9 mouse cellular contexts compared by ENCODE assay signal in the genomic region with DNA sequence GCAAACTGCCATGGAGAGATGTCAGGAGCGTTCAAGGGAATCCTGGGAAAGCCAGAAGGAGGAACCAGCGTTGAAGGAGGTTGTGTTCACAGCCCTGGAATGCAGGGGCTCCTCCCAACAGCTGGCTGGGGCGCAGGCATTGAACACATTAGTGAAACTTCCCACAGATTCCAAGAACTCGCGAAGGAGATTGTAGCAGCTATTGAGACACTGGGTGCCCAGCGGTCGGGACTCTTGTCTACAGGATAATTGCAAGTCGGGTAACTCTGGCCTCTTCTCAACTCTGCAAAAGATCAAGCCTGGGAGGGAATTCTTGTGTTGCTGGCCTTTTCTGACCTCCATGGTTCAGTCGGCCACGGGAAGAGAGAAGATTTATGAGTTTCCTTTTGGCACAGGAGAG.
DNase-seq lines count a peak whose midpoint lies in the region; ATAC-seq and TF ChIP-seq lines count a peak whose summit lies in the region.
"Had no signal": no experiment of that assay in that cellular context is flagged by ENCODE, and none has a peak within 500 bp of the region (broad histone marks: within the 10 kb centered on the region; RNA-seq: fewer than 3 reads in every experiment).

No protein-coding gene starts in this region.

- H3K4me3 ChIP-seq in intestine, embryonic 14.5 days (ENCODE audit: low read depth, low read length): no peak overlapping the region
- no peak overlapping the region for H3K4me3 ChIP-seq in intestine, postnatal 0 days (ENCODE audit: low read depth, low read length)
- H3K4me3 ChIP-seq in heart, embryonic 13.5 days: no peak overlapping the region
- H3K4me3 ChIP-seq in limb, embryonic 13.5 days: no peak overlapping the region
- H3K4me3 ChIP-seq in stomach, embryonic 16.5 days (replicated peaks; ENCODE audit: low read length): no peak overlapping the region
- no peak overlapping the region for H3K4me3 ChIP-seq in hindbrain, embryonic 16.5 days (ENCODE audit: low read length)
- H3K4me3 ChIP-seq: erythroblast, embryonic 14.5 days had no signal

- TF ChIP-seq CTCF in intestine, postnatal 0 days (IDR thresholded peaks at IDR 0.05; ENCODE audit: low read depth): no peak

- H3K9ac ChIP-seq in intestine, embryonic 14.5 days (ENCODE audit: low read length): no peak overlapping the region
- H3K9ac ChIP-seq in intestine, postnatal 0 days (ENCODE audit: low read depth, low read length): no peak overlapping the region
- no peak overlapping the region for H3K9ac ChIP-seq in heart, embryonic 13.5 days
- no peak overlapping the region for H3K9ac ChIP-seq in limb, embryonic 13.5 days
- H3K9ac ChIP-seq in stomach, embryonic 16.5 days (ENCODE audit: low read length): no peak overlapping the region
- H3K9ac ChIP-seq in hindbrain, embryonic 16.5 days (ENCODE audit: low read depth, low read length): no peak overlapping the region

- no peaks in the 10 kb centered on the region for H3K36me3 ChIP-seq in intestine, embryonic 14.5 days (ENCODE audit: control insufficient read depth, insufficient read depth, low read length)
- H3K36me3 ChIP-seq in intestine, postnatal 0 days (ENCODE audit: control insufficient read depth, insufficient read depth): no peaks in the 10 kb centered on the region
- no peaks in the 10 kb centered on the region for H3K36me3 ChIP-seq in heart, embryonic 13.5 days
- H3K36me3 ChIP-seq in limb, embryonic 13.5 days: no peaks in the 10 kb centered on the region
- no peaks in the 10 kb centered on the region for H3K36me3 ChIP-seq in stomach, embryonic 16.5 days (ENCODE audit: control insufficient read depth, insufficient read depth, low read length)
- H3K36me3 ChIP-seq in hindbrain, embryonic 16.5 days (ENCODE audit: control insufficient read depth, insufficient read depth, low read length): no peaks in the 10 kb centered on the region

- no peaks in the 10 kb centered on the region for H3K27me3 ChIP-seq in intestine, embryonic 14.5 days (replicated peaks; ENCODE audit: control insufficient read depth, insufficient read depth, low read length)
- H3K27me3 ChIP-seq in intestine, postnatal 0 days (replicated peaks; ENCODE audit: control insufficient read depth, insufficient read depth, low read length): no peaks in the 10 kb centered on the region
- no peaks in the 10 kb centered on the region for H3K27me3 ChIP-seq in heart, embryonic 13.5 days (replicated peaks)
- H3K27me3 ChIP-seq in limb, embryonic 13.5 days: no peaks in the 10 kb centered on the region
- no peaks in the 10 kb centered on the region for H3K27me3 ChIP-seq in stomach, embryonic 16.5 days (ENCODE audit: control insufficient read depth, insufficient read depth, low read length)
- H3K27me3 ChIP-seq in hindbrain, embryonic 16.5 days (replicated peaks; ENCODE audit: control insufficient read depth, insufficient read depth, low read length): no peaks in the 10 kb centered on the region

- no peaks in the 10 kb centered on the region for H3K9me3 ChIP-seq in intestine, embryonic 14.5 days (ENCODE audit: control insufficient read depth, low read length)
- no peaks in the 10 kb centered on the region for H3K9me3 ChIP-seq in intestine, postnatal 0 days (ENCODE audit: control insufficient read depth)
- no peaks in the 10 kb centered on the region for H3K9me3 ChIP-seq in heart, embryonic 13.5 days
- H3K9me3 ChIP-seq in limb, embryonic 13.5 days: no peaks in the 10 kb centered on the region
- H3K9me3 ChIP-seq in stomach, embryonic 16.5 days (replicated peaks; ENCODE audit: control insufficient read depth, low read length): no peaks in the 10 kb centered on the region
- no peaks in the 10 kb centered on the region for H3K9me3 ChIP-seq in hindbrain, embryonic 16.5 days (ENCODE audit: control insufficient read depth, low read length)

- 6% methylated on average over 10 of the region's 10 CpGs for WGBS in intestine, embryonic 14.5 days
- WGBS in intestine, postnatal 0 days: 16% methylated on average over 10 of the region's 10 CpGs
- WGBS in heart, embryonic 13.5 days: 51% methylated on average over 10 of the region's 10 CpGs
- 17% methylated on average over 10 of the region's 10 CpGs for WGBS in limb, embryonic 13.5 days
- WGBS in stomach, embryonic 16.5 days: 14% methylated on average over 10 of the region's 10 CpGs
- 44% methylated on average over 10 of the region's 10 CpGs for WGBS in hindbrain, embryonic 16.5 days

- peak overlapping the region; percentile 84 for H3K27ac ChIP-seq in intestine, embryonic 14.5 days (ENCODE audit: low read depth)
- no peak overlapping the region for H3K27ac ChIP-seq in intestine, postnatal 0 days (ENCODE audit: low read depth, low read length)
- peak overlapping the region; percentile 72 for H3K27ac ChIP-seq in heart, embryonic 13.5 days (replicated peaks)
- peak overlapping the region; percentile 28; the same call in 1 of the 2 replicates for H3K27ac ChIP-seq in limb, embryonic 13.5 days
- peak overlapping the region; percentile 81 for H3K27ac ChIP-seq in stomach, embryonic 16.5 days (ENCODE audit: low read length)
- no peak overlapping the region for H3K27ac ChIP-seq in hindbrain, embryonic 16.5 days (ENCODE audit: low read depth, low read length)

- peaks cover 37% of the 10 kb centered on the region for H3K4me1 ChIP-seq in intestine, embryonic 14.5 days (replicated peaks; ENCODE audit: control insufficient read depth, insufficient read depth, low read length)
- H3K4me1 ChIP-seq in intestine, postnatal 0 days (replicated peaks; ENCODE audit: control insufficient read depth, insufficient read depth, low read length): no peaks in the 10 kb centered on the region
- H3K4me1 ChIP-seq in heart, embryonic 13.5 days: peaks cover 22% of the 10 kb centered on the region
- peaks cover 17% of the 10 kb centered on the region for H3K4me1 ChIP-seq in limb, embryonic 13.5 days
- H3K4me1 ChIP-seq in stomach, embryonic 16.5 days (ENCODE audit: control insufficient read depth, insufficient read depth, low read length): peaks cover 13% of the 10 kb centered on the region
- H3K4me1 ChIP-seq in hindbrain, embryonic 16.5 days (ENCODE audit: control insufficient read depth, insufficient read depth, low read depth, low read length): no peaks in the 10 kb centered on the region

- H3K4me2 ChIP-seq in intestine, embryonic 14.5 days (ENCODE audit: low read length): 0 out of 2 replicates have a peak overlapping the region, but pooled peaks have one; percentile 8
- no peak overlapping the region for H3K4me2 ChIP-seq in intestine, postnatal 0 days (replicated peaks; ENCODE audit: low read depth)
- no peak overlapping the region for H3K4me2 ChIP-seq in heart, embryonic 13.5 days
- no peak overlapping the region; the same call in 1 of the 2 replicates for H3K4me2 ChIP-seq in limb, embryonic 13.5 days (replicated peaks)
- no peak overlapping the region for H3K4me2 ChIP-seq in stomach, embryonic 16.5 days (ENCODE audit: low read depth, low read length)
- H3K4me2 ChIP-seq in hindbrain, embryonic 16.5 days (ENCODE audit: low read length): no peak overlapping the region

- peak; percentile 56 for DNase-seq in intestine, embryonic 14.5 days (ENCODE audit: low spot score)
- no peak for DNase-seq in spleen, adult 12 weeks (ENCODE audit: low spot score)
- DNase-seq in thymus, postnatal 10 days (ENCODE audit: low spot score in 2 of 2): no peak

- ATAC-seq in intestine, embryonic 14.5 days (replicated peaks; ENCODE audit: low FRiP score, low TSS enrichment, low read depth): no peak
- no peak for ATAC-seq in intestine, postnatal 0 days
- no peak for ATAC-seq in heart, embryonic 13.5 days (ENCODE audit: extremely low read depth, insufficient number of reproducible peaks, low FRiP score, low TSS enrichment)
- ATAC-seq in limb, embryonic 13.5 days (ENCODE audit: low FRiP score, low read depth): peak; percentile 22; the same call in 1 of the 2 replicates
- ATAC-seq in stomach, embryonic 16.5 days (ENCODE audit: insufficient read depth, low FRiP score): no peak; the same call in 1 of the 2 replicates
- ATAC-seq in hindbrain, embryonic 16.5 days: no peak

Comparison
In these comparisons a context has a peak if more than half of its experiments do, and no peak if none do; other contexts are left out.
1. H3K27ac ChIP-seq: peak in intestine, embryonic 14.5 days (single experiment), heart, embryonic 13.5 days (single experiment), limb, embryonic 13.5 days (single experiment) and stomach, embryonic 16.5 days (single experiment); none in intestine, postnatal 0 days (single experiment) and hindbrain, embryonic 16.5 days (single experiment).